Mouse (Mus musculus) B cell, adult 62 days (primary cell): ENCODE data around the gene Pnp. TPM values are rescaled to one million over a fixed set of nuclear protein-coding genes. Genes with fewer than 3 reads are reported as not detected.

Experiments used
- total RNA-seq: library from RNA; stranded (reverse); gene quantifications from 4 replicates; pipeline ENCODE4 v1.2.4, GENCODE M21; 2023

The Pnp gene
- 35.7 to 39.8 TPM (median 38.4 TPM) in 4 replicates for total RNA-seq

DNA sequence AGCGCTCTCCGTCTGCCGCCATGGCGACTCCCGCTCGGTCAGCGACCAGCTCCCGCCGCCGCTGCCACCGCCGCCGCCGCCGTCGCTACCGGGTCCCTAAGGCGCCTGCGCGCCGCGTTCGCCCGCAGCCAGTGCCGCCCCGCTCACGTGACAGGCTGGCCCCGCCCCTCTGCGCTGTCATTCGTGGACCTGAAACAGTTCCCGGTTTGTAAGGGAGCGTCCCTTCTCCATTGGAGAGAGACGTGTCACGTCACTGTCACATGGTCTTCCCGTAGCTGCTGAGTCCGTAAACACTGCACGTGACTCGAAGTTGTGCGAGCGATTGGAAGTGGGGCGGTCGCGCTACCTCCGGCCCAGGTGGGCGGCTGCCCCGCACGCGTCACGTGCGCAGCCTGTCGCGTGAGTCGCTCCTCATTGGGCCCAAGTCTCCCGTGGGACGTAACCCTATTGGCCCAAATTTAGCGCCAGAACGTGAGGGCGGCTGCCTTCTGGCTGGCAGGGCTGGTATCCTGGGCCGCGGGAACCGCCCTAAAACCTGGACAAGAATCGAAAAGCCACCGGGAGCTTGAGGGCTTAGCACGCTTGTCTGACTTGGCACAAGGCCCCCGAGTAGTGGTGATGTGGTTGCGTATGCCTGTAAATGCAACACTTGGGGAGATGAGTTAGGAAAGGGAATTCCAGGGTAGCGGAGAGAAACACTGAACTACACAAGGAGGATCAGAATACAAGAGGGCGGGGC, at the start of gene Pnp, which contains the start of gene Pip4p1:
TSS of gene Pnp (plus strand) at position 329 of the 739 bp plus-strand sequence.
TSS of gene Pip4p1 (minus strand) at position 103 of the 739 bp plus-strand sequence.

DNA sequence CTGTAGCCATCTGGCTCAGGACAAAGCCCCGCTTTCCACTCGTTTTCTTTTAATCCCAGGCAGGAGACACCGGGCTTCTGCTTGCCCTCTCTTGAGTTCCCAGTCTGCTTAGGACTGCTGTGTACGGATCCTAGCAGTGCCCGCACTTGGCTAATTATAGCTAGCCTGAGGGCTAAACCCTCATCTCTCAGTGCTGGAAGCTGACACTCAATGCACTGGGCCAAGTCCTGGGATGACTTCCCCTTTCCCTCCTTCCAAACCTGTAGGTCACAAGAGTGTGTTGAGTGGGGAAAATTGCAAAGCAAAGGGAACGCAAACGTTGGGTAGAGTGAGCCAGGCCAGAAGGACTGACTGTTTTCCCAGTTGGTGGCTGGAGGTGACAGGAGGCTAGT, 33.5 kb upstream of the Pnp start, which contains the start of gene Klhl33:
TSS of gene Klhl33 (minus strand) at position 134 of the 392 bp plus-strand sequence.

GRCm38 (mm10) chr14:50924281-50925064, 6.4 kb upstream of the Pnp start, which contains the start of the genes Osgep and Apex1:
TSS of gene Osgep (minus strand) at chr14:50924893.
TSS of gene Apex1 (plus strand) at chr14:50924968.

DNA sequence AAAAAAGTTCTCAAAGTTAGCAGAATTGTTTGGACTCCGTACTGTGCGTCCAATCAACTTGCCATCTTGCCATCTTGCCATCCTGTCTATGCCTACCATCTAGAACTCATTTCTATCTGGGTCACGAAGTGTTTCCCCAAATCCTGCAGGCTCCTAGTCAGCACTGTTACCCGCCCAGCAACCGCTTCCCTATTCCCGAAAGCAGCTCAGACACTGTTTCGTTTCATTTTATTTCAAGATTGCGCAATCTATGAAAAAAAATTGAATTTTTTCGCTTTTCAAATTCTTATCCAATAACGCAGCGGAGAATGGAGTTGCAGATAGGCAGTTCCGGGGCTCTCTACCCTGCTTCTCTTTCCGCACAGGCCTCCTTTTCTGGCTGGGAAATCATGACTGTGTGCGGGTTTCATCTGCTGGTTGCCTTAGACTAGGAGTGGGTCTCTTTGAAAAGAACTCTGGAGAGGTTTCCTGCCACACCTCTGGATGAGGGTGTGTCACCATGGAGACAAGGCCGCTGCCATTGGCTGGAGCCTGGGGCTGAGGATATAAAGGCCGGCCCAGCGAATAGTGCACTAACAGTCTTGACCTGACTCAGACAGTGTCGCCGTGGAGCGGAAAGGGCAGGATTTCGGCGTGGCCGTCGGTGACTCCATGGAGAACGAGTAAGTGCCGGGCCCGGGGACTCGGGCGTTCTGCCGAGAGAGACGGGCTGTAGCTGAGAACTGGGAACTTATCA, 13.2 kb downstream of the Pnp start, which contains the start of gene Gm49342:
TSS of gene Gm49342 (plus strand) at position 586 of the 736 bp plus-strand sequence.

GRCm38 (mm10) chr14:50955942-50956508, 25.1 kb downstream of the Pnp start, which contains the start of gene Pnp2:
TSS of gene Pnp2 (plus strand) at chr14:50955992.

DNA sequence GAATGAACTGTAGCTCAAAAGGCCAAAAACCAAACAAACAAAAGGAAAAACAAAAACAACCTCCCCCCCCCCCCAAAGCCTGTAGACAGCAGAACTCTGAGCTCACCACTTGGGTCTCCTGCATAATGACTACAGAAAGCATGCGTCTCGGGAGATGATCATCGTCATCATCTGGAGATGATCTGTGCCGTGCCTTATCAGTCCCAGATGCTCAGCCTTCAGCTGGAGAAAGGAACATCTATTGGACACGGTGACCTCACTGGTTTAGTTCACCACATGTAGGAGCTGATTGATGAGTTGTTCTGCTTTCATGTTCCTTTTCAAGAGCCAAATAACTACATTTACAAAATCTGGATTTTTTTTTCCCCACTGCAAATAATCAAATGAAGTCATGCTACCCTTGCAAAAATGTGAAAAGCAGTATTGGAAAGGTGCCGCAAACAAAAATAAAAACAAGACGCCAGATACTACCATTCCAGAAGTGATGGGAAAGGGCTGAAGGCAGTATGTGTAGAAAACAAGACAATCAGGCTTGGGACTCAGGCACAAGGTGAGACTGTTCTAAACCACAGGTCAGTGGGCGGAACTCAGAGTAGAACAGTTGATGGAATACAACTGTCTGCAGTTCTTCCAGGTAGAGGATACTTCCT, 76.4 kb downstream of the Pnp start, which contains the start of gene Rnase10:
TSS of gene Rnase10 (plus strand) at position 600 of the 650 bp plus-strand sequence.

Other genes with a start within 250 kb of the Pnp start
- gene Olfr747, start 237.9 kb upstream of the Pnp start, total RNA-seq: not detected in 4 replicates
- gene Olfr748, start 223.7 kb upstream of the Pnp start, total RNA-seq: not detected in 4 replicates
- gene Olfr749, start 186.0 kb upstream of the Pnp start, total RNA-seq: not detected in 4 replicates
- 79.5 to 92.1 TPM (median 87.1 TPM) in 4 replicates for gene Ttc5, start 145.6 kb upstream of the Pnp start, total RNA-seq
- 2.6 TPM in 1 of 4 replicates, not detected in the others for gene Ccnb1ip1, start 123.3 kb upstream of the Pnp start, total RNA-seq
- gene Parp2, start 123.2 kb upstream of the Pnp start, total RNA-seq: 58.4 to 66.1 TPM (median 62.7 TPM) in 4 replicates
- 42.8 to 52.8 TPM (median 52.1 TPM) in 4 replicates for gene Tep1, start 60.5 kb upstream of the Pnp start, total RNA-seq
- gene Klhl33, start 33.6 kb upstream of the Pnp start, total RNA-seq: not detected in 4 replicates
- gene Osgep, start 6.2 kb upstream of the Pnp start, total RNA-seq: 53.0 to 57.1 TPM (median 55.7 TPM) in 4 replicates
- 45.0 to 50.7 TPM (median 48.6 TPM) in 4 replicates for gene Apex1, start 6.1 kb upstream of the Pnp start, total RNA-seq
- 218 to 233 TPM (median 228 TPM) in 4 replicates for gene Pip4p1, start 226 bp upstream of the Pnp start, total RNA-seq
- gene Gm49342, start 13.4 kb downstream of the Pnp start, total RNA-seq: 15.8 to 34.1 TPM (median 21.0 TPM) in 4 replicates
- gene Pnp2, start 24.9 kb downstream of the Pnp start, total RNA-seq: 1.6 to 3.2 TPM (median 1.8 TPM) in 3 of 4 replicates, not detected in the other
- gene Rnase10, start 76.7 kb downstream of the Pnp start, total RNA-seq: not detected in 4 replicates
- gene Rnase9, start 110.8 kb downstream of the Pnp start, total RNA-seq: not detected in 4 replicates
- gene Rnase11, start 119.1 kb downstream of the Pnp start, total RNA-seq: not detected in 4 replicates
- gene Rnase12, start 126.6 kb downstream of the Pnp start, total RNA-seq: 1.2 to 1.6 TPM (median 1.6 TPM) in 3 of 4 replicates, not detected in the other
- not detected in 4 replicates for gene Olfr750, start 143.4 kb downstream of the Pnp start, total RNA-seq
- 0.38 to 0.75 TPM (median 0.55 TPM) in 3 of 4 replicates, not detected in the other for gene Rnase4, start 160.0 kb downstream of the Pnp start, total RNA-seq
- not detected in 4 replicates for gene Ang, start 160.1 kb downstream of the Pnp start, total RNA-seq
- gene Eddm3b, start 183.3 kb downstream of the Pnp start, total RNA-seq: not detected in 4 replicates
- 95.9 to 104 TPM (median 99.0 TPM) in 4 replicates for gene Rnase6, start 192.8 kb downstream of the Pnp start, total RNA-seq
- 0.78 TPM in 1 of 4 replicates, not detected in the others for gene Rnase1, start 215.7 kb downstream of the Pnp start, total RNA-seq
- not detected in 4 replicates for gene Rnase2b, start 231.2 kb downstream of the Pnp start, total RNA-seq